Mouse (Mus musculus): ENCODE measurements around the gene Zmat5. TPM values are rescaled to one million over a fixed set of nuclear protein-coding genes. Genes with fewer than 3 reads are reported as not detected.
"Not testable (repeated sequence)": the region's sequence is repeated elsewhere in the genome, so short reads cannot be mapped to it uniquely, and the experiment has no call there.

Gene Zmat5
- polyA plus RNA-seq, 2 experiments from 2014 or later: 133 to 152 TPM

DNA sequence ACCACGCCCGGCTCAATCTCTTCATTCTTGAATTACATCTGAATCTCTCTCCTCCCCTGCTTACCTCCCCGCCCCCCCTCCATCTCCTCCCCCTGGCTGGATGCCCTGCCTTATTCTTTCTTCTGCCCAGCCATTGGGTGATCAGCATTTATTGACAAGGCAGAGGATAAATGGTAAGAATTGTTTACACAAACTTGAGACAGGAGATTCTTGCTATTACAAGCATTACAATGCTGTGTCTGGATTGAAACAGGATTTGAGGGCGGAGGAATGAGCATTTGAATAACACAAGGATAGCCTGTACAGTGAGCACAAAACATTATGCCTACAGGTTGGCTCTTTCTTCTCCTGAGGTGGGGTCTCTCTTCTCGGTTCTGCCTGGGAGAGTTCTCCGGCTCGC is 14.1 kb upstream of the Zmat5 start:
- no peak for ATAC-seq

- no peak for ATAC-seq
Observed at GRCm38 (mm10) chr11:4691213-4691612, 13.3 kb upstream of the Zmat5 start.

DNA sequence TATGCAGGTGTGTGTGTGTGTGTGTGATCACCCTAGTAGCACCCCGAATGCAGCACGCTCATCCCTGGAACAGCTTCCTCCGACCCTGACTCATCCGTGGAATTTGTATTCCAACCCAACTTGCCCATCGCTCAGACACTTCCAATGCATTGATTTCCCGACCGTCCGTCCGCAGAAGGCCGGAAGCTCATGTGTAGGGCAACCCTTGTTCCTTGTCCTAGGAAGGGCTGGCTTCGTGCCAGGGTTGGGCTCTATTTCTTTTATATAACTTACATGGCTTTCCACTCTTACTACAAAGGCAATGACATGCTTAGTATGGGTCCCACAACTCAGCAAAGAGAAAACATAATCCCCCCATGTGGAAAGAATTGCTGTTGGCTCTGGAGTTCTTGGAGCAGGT is 12.3 kb upstream of the Zmat5 start:
- no peak for ATAC-seq

GRCm38 (mm10) chr11:4697043-4697983 is 7.2 kb upstream of the Zmat5 start:
- ATAC-seq: no peak

DNA sequence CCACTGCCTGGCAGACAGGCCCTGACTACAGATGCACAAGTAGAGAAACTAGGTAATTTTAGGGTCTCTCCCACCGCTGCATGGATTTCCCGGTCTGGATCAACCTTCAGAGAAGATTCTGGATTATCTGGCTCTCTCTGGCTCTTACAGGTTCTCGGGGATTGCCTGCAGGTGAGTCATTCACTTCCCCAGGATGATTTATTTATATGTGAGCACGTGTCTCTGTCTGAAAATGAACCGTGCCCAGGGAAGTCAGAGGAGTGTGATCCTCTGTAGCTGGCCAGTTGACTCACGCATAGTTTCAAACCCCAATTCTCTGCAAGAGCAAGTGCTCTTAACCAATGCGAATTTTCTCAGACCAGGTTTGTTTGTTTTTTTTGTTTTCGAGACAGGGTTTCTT is 3.8 kb upstream of the Zmat5 start:
- no peak for ATAC-seq

DNA sequence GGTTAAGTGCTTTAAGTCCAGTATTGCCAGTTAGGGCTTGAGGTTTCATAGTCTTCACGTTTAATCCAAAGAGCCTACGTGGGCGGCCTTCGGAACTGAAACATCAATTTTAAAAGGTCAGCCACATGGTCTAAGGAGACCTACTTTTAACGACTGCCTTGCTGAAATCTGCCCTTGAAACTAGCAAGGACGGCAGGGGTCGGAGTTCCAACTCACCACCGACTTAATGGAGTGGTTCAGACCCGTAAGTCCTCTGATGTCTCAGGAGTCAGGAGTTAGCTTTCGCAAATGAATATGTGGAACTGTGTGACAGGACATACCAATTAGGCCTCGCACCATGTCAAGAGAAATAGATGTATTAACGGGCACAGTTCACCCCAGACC is 798 bp upstream of the Zmat5 start:
- ATAC-seq: peak; percentile 2

DNA sequence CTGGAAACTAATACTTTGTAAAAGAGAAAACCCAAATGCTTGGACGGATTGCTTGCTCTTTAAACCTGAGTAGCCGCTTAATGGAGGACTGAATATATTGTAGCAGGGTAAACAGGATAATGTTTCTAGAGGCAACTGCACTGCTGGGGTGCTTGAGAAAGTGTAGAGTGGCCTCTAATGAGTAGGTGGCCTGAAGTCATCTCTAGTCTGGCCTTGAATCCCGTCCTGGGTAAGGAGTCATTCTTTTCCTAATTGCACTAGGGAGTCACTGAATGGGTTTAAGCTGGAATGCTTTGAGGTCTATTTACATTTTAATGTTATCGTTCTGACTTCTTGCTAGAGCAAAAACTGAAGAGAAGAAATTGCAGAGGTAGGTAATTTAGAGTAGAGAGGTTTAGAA is 700 bp downstream of the Zmat5 start:
- no peak for ATAC-seq

DNA sequence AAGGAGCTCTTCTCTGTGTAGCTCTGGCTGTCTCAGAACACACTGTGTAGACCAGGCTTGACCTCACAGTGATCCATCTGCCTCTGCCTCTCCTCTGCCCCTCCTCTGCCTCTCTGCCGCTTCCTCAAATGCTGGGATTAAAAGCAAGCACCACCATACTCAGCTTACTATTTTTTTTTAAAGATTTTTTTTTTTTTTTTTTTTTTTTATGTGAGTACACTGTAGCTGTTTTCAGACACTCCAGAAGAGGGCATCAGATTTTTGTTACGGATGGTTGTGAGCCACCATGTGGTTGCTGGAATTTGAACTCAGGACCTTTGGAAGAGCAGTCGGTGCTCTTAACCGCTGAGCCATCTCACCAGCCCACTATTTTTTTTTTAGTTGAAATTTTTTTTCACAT is 5.7 kb downstream of the Zmat5 start:
- ATAC-seq: not testable (repeated sequence)

DNA sequence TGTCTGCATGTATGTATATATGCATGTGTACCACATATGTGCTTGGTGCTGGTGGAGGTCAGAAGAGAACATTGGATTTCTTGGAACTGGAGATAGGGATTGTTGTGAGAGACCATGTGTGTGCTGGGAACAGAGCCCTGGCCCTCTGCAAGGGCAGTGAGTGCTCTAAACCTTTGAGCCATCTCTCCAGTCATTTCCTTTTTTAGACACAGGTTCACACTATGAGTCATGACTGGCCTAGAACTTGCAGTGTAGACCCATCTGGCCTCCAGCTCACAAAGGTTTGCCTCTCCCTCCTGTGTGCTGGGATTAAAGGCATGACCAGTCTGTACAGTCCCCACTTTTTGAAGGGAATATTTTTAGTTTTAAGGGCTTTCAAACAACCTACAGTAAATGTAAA is 8.3 kb downstream of the Zmat5 start:
- ATAC-seq: no peak

DNA sequence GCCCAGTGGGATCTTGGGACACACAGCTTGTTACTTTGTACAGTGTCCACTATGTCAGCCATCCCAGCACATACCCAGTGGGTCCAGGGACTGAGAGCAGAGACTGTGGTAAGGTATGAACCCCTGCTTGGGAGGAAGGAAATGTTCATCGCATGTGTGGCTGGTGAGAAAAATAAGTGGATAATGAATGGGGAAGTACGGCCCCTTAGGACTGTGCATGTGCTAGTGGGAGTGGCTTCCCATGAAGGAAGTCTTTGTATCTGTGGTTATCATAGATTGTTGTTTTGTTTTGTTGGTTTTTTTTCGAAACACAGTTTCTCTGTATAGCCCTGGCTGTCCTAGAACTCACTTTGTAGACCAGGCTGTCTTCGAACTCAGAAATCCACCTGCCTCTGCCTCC is 10.2 kb downstream of the Zmat5 start:
- ATAC-seq: no peak

- no peak for ATAC-seq
Observed at GRCm38 (mm10) chr11:4715596-4715995, 11.1 kb downstream of the Zmat5 start.

DNA sequence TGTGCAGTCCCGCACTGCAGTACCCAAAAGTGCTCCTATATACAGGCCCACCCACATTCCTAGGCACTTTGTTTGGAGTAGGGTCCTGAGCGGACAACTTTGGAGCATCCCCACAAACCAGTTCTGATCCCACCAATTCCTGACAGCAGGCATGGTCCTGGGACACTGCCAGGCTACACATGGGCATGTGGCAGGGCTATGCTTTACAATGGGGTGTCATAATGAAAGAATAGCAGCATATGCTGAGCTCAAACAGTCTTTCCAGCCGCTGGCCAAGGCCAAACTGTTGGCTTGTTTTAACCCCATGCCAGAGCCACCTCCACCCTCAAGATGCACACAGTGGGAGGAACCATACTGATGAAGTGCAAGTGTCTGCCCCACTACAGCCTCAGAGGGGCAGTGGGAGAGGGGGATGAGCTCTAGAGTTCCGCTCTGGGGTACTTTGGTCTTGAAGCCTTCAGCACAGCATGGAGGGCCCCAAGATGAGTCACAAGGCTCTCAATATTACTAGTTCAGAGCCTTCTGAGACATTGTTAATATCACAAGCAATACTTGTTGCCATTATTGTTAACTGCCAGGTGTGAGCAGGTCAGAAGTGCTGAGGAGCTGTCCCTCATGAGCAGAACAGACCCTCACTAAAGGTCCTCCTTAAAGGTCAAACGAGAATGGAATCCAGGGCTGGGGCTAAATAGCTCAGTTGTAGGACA is 12.2 kb downstream of the Zmat5 start:
- no peak for ATAC-seq

DNA sequence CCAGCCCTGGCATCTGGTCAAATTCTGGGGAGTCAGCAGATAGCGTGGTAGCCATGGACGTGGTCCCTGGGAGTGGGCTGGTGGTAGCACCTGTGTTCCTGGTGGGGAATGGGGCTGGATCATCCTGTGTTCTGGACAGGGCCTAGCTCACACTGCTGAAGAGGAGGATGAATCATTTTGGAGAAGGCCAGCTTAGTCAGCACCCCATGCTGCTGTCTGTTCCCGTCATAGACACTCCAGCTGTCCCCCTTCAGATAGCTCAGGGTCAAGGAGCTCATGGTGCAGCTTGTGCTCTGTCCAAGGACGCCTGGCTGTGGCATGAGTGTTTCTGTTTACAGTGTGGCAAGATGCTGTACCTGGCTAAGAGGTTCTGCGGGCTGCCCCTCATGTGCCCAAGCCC is 14.1 kb downstream of the Zmat5 start:
- no peak for ATAC-seq

DNA sequence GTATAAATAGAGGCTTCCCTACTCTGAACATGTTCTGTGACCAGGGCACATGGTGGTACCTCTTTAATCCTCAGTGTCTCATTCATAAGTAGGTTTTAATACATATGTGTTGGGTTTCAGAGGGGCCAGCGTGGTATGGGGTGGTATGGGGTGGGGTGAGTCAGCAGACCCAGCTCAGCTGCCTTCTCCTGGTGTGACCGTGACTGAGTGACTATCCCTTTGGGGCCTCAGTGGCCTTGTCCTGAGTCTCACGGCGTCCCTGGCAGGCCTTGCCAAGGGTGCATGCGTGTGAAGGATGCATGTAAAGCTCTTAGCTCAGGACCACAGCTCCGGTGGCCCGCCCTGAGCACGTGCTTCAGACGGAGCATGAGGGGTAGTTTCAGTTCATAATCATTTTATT is 15.5 kb downstream of the Zmat5 start:
- ATAC-seq: no peak

DNA sequence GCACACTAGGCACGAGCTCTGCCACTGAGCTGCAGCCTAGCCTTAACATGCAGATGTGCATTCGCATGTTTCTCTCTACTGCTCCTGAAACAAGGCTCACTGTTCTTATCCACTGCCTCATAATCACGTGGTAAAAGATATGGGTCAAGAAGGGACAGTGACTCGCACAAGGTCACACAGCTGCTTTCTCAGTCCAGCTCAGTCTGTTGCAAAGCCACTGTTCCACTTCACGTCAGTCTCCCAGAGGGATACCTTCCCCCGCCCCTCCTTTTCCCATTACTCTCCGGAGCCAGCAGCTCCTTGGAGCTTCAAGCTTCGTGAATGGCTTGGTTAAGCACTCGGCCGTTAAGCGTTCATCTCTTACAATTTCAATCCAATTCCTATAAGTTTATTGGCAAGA is 15.9 kb downstream of the Zmat5 start:
- ATAC-seq: no peak

DNA sequence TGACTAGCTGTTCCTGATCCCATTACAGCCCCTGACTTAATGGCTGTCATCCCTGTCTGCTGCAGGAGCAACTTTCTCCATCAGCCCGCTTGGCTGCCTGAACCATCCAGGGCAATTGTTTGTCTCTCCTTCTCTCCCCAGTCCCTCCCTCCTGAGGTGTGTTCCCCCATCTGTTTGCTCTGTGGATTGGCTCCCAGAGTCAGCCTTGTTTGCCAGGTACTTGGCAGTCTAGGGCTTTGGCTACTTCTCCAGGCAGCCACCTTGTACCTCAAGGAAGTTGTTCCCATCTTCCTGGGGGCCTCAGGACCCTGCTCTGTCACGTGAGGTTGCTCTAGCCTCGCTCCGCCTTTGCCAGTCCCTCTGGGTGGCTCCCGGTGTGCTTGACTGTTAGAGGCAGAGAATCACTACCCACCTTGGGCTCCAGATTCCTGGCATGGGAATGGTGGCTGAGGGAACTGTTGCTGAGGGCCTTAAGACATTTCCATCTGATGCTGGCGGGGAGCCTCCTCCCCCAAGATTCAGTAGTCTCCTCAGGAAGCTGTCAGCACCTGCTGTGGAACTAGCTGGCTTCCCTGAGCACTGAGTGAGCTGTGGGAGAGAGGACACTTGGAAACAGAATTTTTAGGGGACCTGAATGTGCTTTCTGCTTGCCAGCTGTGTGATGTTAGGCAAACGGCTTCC is 16.6 kb downstream of the Zmat5 start:
- ATAC-seq: no peak

- no peak for ATAC-seq
Observed at GRCm38 (mm10) chr11:4721728-4722127, 17.2 kb downstream of the Zmat5 start.

GRCm38 (mm10) chr11:4729603-4730002 is 25.1 kb downstream of the Zmat5 start:
- ATAC-seq: no peak

DNA sequence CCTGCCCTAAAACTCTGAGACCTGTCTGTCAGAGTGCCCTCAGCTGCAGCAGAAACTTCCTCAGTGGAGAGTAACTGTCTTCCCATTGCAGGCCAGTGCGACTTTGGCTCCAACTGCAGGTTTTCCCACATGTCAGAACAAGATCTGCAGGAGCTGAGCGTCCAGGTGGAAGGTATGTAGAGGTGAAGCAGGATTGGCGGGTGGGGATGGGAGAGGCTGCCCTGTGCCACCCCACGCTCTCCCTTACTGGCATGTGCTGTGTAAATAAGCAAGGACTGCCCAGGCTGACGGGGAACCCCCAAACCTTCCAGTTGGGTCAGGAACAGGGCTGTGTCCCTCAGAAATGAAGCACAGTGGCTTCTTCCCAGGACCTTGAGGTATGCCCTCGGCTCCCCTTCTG is 25.6 kb downstream of the Zmat5 start:
- ATAC-seq: no peak

- ATAC-seq: no peak
Observed at GRCm38 (mm10) chr11:4730913-4731312, 26.4 kb downstream of the Zmat5 start.

GRCm38 (mm10) chr11:4731781-4732180 is 27.3 kb downstream of the Zmat5 start:
- ATAC-seq: no peak

- ATAC-seq: no peak
Observed at GRCm38 (mm10) chr11:4734179-4734578, 29.7 kb downstream of the Zmat5 start.

DNA sequence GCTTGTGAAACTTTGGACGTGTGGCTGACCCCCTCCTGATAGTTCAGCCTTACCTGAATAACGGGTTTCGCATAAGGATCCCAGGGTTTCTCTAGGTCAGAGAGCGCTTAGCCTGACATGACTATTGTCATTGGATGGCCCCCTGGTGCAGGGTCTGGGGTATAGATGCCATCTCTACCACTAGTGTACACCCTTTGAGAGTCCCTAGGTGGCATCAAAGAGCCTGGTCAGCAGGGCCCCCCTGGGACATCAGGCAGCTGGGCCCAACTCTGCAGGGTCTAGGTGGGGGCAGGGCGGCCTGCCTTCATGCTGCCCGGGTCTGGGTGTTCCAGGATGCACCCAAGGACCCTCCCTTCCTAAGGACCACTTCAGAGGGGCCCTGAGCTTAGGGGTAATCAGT is 31.9 kb downstream of the Zmat5 start:
- ATAC-seq: no peak

- ATAC-seq: no peak
Observed at GRCm38 (mm10) chr11:4737682-4738081, 33.2 kb downstream of the Zmat5 start.
